In the genomic region with DNA sequence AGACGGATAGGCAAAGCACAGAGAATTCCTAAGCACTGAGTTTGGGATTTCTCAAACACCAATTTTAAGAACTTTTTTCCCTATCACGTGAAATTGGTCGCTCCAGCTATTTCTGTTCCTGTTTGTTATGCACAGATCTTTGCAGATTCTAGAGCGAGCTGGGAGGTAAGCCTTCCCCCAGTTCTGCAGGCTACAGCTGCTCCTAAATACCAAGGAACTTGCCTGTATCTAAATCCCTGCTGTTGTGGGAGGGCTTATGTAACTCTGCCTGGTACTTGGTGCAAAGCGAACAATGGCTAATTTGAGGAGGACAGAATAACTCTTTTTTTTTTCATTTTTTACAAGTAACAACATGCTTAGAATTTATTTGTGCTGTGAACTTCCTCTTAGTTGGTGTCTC, we compare ENCODE assay signal across 15 mouse cellular contexts.
DNase-seq lines count a peak whose midpoint lies in the region; TF ChIP-seq lines count a peak whose summit lies in the region.
"Had no signal": no experiment of that assay in that cellular context is flagged by ENCODE, and none has a peak within 500 bp of the region (broad histone marks: within the 10 kb centered on the region; RNA-seq: fewer than 3 reads in every experiment).

No protein-coding gene starts in this region.

- no peaks in the 10 kb centered on the region for H3K36me3 ChIP-seq in thymus, adult 2 months (ENCODE audit: control insufficient read depth, insufficient read depth, low read length)
- H3K36me3 ChIP-seq: forebrain, embryonic 15.5 days; heart, embryonic 10.5 days had no signal

- peak; percentile 73 for DNase-seq in left cerebral cortex, adult 11 months (ENCODE audit: low spot score)
- DNase-seq in left cerebral cortex, postnatal 4 days = no peak
- peak; percentile 15 to 33 for DNase-seq in frontal cortex, postnatal 14 days (ENCODE audit: low spot score in 2 of 2)
- peak; percentile 55 to 64 for DNase-seq in left cerebral cortex, adult 18-20 months (ENCODE audit: low spot score in 2 of 2)
- peak; percentile 57 for DNase-seq in right cerebral cortex, postnatal 25 days
- no peak for DNase-seq in lung, postnatal 10 days
- no peak for DNase-seq in urinary bladder, postnatal 25 days (ENCODE audit: low spot score)
- DNase-seq in thymus, adult 2 months = no peak
- DNase-seq: cerebellum, adult 18-20 months; gastrocnemius, postnatal 36 days; kidney, adult 2 months; lung, postnatal 36 days had no signal

- no peaks in the 10 kb centered on the region for H3K4me1 ChIP-seq in thymus, adult 2 months (replicated peaks; ENCODE audit: control insufficient read depth, insufficient read depth, low read length)
- H3K4me1 ChIP-seq: forebrain, embryonic 15.5 days; heart, embryonic 10.5 days had no signal

- WGBS in thymus, adult 2 months = 66% methylated on average over 5 of the region's 5 CpGs

- TF ChIP-seq POLR2A in thymus, adult 2 months (IDR thresholded peaks at IDR 0.05; ENCODE audit: control insufficient read depth, extremely low read depth, insufficient read depth, low read length, poor library complexity) = no peak

- intact Hi-C loops in left cerebral cortex, postnatal 4 days (cut with DNase I) = no loop called here

- TF ChIP-seq CTCF in thymus, adult 2 months (IDR thresholded peaks at IDR 0.05; ENCODE audit: borderline replicate concordance, control insufficient read depth, extremely low read depth, insufficient read depth, low read length, poor library complexity) = no peak

- H3K27ac ChIP-seq in thymus, adult 2 months (ENCODE audit: control insufficient read depth, insufficient read depth, low read length) = no peak overlapping the region
- H3K27ac ChIP-seq: forebrain, embryonic 15.5 days; heart, embryonic 10.5 days had no signal

- no peaks in the 10 kb centered on the region for H3K27me3 ChIP-seq in thymus, adult 2 months (ENCODE audit: control insufficient read depth, insufficient read depth, low read length)
- H3K27me3 ChIP-seq: forebrain, embryonic 15.5 days; Patski had no signal

- no peak overlapping the region for H3K4me3 ChIP-seq in thymus, adult 2 months (ENCODE audit: control insufficient read depth, insufficient read depth, low read length)
- H3K4me3 ChIP-seq: forebrain, embryonic 15.5 days; heart, embryonic 10.5 days had no signal

Comparison
In these comparisons a context has a peak if more than half of its experiments do, and no peak if none do; other contexts are left out.
1. DNase-seq: peak in left cerebral cortex, adult 11 months (single experiment), frontal cortex, postnatal 14 days (2 of 2), left cerebral cortex, adult 18-20 months (2 of 2) and right cerebral cortex, postnatal 25 days (single experiment); none in left cerebral cortex, postnatal 4 days (single experiment), lung, postnatal 10 days (single experiment), urinary bladder, postnatal 25 days (single experiment) and thymus, adult 2 months (single experiment).